Mouse (Mus musculus): Measurements from ENCODE around the gene Zfp541. TPM values are rescaled to one million over a fixed set of nuclear protein-coding genes. Genes with fewer than 3 reads are reported as not detected.

Zfp541 gene
- polyA plus RNA-seq, 1 experiment = not detected

DNA sequence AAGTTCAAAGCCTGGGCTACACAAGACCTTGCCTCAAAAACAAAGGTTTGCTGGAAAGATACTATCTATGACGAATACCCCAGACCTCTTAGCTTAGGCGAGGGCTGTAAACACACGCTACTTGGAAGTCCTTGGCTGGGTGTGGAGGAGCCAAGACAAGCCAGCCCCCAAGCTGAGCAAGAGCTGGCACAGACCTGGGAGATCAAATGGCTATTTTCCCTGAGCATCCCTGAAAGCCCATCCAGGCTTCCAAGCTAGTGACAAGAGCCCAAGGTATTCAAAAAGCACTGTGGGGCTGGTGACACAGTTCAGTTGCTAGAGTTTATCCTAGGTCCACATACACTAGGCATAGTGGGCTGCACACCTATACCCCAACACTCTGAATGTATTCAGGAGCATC lies 11.0 kb upstream of the Zfp541 start:
- H3K4me1 ChIP-seq (ENCODE audit: control insufficient read depth, insufficient read depth, low read length) = no peaks in the 10 kb centered on the region
- H3K27ac ChIP-seq (ENCODE audit: insufficient read depth, low read length) = no peak overlapping the region
- H3K36me3 ChIP-seq (ENCODE audit: control insufficient read depth, insufficient read depth, low read length, poor library complexity, severe bottlenecking) = no peaks in the 10 kb centered on the region
- no peak overlapping the region for H3K9ac ChIP-seq (ENCODE audit: low read depth, poor library complexity, severe bottlenecking)
- TF ChIP-seq CTCF (IDR thresholded peaks at IDR 0.05; ENCODE audit: low read depth, low read length) (no peak), EP300 (IDR thresholded peaks at IDR 0.05; ENCODE audit: insufficient read depth, low read depth, low read length) (no peak), POLR2A (IDR thresholded peaks at IDR 0.05; ENCODE audit: insufficient read depth, low read length) (no peak)
- no peaks in the 10 kb centered on the region for H3K27me3 ChIP-seq (ENCODE audit: control insufficient read depth, insufficient read depth, low read length, poor library complexity, severe bottlenecking)
- H3K9me3 ChIP-seq (replicated peaks; ENCODE audit: control insufficient read depth, insufficient read depth, low read length, poor library complexity, severe bottlenecking) = no peaks in the 10 kb centered on the region
- H3K4me3 ChIP-seq (ENCODE audit: low read depth, low read length) = no peak overlapping the region

DNA sequence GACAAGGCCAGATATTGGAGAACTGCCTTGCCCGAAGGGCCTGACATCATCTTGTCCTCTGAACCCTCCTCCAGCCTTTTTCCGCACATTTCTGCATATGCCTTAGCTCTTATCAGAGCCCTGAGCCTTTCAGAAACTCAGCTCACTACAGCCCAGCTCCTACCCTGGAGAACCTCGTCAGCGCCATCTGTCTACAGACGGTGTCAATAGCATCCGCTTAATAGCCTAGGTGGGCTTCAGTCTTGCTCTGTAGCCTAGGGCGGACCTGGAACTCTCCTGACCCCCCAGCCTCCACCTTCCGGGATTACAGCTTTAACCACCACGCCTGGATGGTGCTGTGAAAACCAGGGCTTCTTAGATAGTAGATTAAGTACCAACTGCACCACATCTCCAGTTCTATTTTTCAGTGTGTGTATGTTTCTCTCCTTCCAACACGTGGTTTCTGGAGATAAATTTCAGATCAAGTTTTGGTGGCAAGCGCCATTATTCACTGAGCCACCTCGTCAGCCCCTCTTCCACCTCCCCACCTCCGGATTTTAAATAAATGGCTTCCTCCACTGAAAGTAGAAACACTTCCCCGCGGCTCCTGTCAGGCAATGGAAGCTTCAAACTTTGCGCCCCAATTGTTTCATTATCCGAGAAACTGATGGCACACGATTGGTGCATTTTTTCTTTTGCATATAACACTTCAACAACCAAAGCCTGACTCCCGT lies 9.6 kb upstream of the Zfp541 start:
- peak overlapping the region; percentile 76 for H3K9ac ChIP-seq (ENCODE audit: low read depth, poor library complexity, severe bottlenecking)
- no peaks in the 10 kb centered on the region for H3K4me1 ChIP-seq (ENCODE audit: control insufficient read depth, insufficient read depth, low read length)
- H3K27me3 ChIP-seq (ENCODE audit: control insufficient read depth, insufficient read depth, low read length, poor library complexity, severe bottlenecking) = no peaks in the 10 kb centered on the region
- H3K36me3 ChIP-seq (ENCODE audit: control insufficient read depth, insufficient read depth, low read length, poor library complexity, severe bottlenecking) = no peaks in the 10 kb centered on the region
- no peaks in the 10 kb centered on the region for H3K9me3 ChIP-seq (replicated peaks; ENCODE audit: control insufficient read depth, insufficient read depth, low read length, poor library complexity, severe bottlenecking)
- peak overlapping the region; percentile 47; the same call in 1 of the 2 replicates for H3K27ac ChIP-seq (ENCODE audit: insufficient read depth, low read length)
- H3K4me3 ChIP-seq (ENCODE audit: low read depth, low read length) = peak overlapping the region; percentile 95
- TF ChIP-seq EP300 (IDR thresholded peaks at IDR 0.05; ENCODE audit: insufficient read depth, low read depth, low read length) (no peak), CTCF (IDR thresholded peaks at IDR 0.05; ENCODE audit: low read depth, low read length) (peak; percentile 85)

DNA sequence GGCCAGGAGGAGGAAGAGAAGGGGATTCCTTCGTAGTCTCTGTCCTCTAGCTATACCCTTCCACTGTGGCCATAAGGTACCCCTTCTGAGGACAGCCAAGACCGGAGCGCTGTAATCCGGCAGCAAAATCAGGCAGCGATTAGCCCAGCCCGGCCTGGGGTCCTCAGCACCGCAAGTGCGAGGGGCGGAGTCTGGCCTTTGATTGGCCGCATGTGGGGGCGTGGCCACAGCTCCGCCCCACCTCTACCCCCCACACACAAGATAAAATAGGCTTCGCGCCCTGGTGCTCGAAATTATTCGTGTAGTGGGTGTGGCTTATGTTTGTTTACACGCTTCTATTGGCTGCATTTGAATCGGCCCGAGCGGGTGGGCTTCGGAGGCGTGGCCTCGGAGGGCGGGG lies 8.9 kb upstream of the Zfp541 start:
- Histone ChIP-seq H3K4me1 (ENCODE audit: control insufficient read depth, insufficient read depth, low read length) (no peaks in the 10 kb centered on the region), H3K36me3 (ENCODE audit: control insufficient read depth, insufficient read depth, low read length, poor library complexity, severe bottlenecking) (no peaks in the 10 kb centered on the region), H3K4me3 (ENCODE audit: low read depth, low read length) (peak overlapping the region; percentile 95), H3K27ac (ENCODE audit: insufficient read depth, low read length) (peak overlapping the region; percentile 47; the same call in 1 of the 2 replicates), H3K9me3 (replicated peaks; ENCODE audit: control insufficient read depth, insufficient read depth, low read length, poor library complexity, severe bottlenecking) (no peaks in the 10 kb centered on the region), H3K9ac (ENCODE audit: low read depth, poor library complexity, severe bottlenecking) (peak overlapping the region; percentile 76), H3K27me3 (ENCODE audit: control insufficient read depth, insufficient read depth, low read length, poor library complexity, severe bottlenecking) (no peaks in the 10 kb centered on the region)
- TF ChIP-seq CTCF (IDR thresholded peaks at IDR 0.05; ENCODE audit: low read depth, low read length) (no peak), POLR2A (IDR thresholded peaks at IDR 0.05; ENCODE audit: insufficient read depth, low read length) (peak; percentile 67)

DNA sequence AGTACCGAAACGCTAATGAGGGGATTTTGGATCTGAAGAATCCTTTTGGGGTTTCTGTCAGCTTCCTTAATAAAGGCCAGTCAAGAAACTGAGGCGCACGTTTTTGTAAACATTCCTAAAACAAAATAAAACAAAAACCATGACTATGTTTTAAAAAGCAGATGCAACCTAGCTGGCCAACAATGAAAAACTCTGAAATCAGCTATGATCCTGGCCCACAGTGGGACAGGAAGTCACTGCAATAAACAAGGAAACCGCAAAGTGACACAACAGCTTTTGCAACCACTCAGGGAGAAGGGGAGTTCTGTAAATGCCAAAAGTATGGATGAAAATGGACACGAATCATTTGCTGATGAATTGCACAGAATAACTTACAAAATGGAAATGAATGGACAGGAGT lies 8.5 kb upstream of the Zfp541 start:
- H3K27ac ChIP-seq (ENCODE audit: insufficient read depth, low read length) = no peak overlapping the region
- no peaks in the 10 kb centered on the region for H3K9me3 ChIP-seq (replicated peaks; ENCODE audit: control insufficient read depth, insufficient read depth, low read length, poor library complexity, severe bottlenecking)
- no peak overlapping the region for H3K4me3 ChIP-seq (ENCODE audit: low read depth, low read length)
- no peaks in the 10 kb centered on the region for H3K27me3 ChIP-seq (ENCODE audit: control insufficient read depth, insufficient read depth, low read length, poor library complexity, severe bottlenecking)
- H3K36me3 ChIP-seq (ENCODE audit: control insufficient read depth, insufficient read depth, low read length, poor library complexity, severe bottlenecking) = no peaks in the 10 kb centered on the region
- H3K9ac ChIP-seq (ENCODE audit: low read depth, poor library complexity, severe bottlenecking) = no peak overlapping the region
- TF ChIP-seq POLR2A (IDR thresholded peaks at IDR 0.05; ENCODE audit: insufficient read depth, low read length) = no peak
- no peak for TF ChIP-seq EP300 (IDR thresholded peaks at IDR 0.05; ENCODE audit: insufficient read depth, low read depth, low read length)
- no peak for TF ChIP-seq CTCF (IDR thresholded peaks at IDR 0.05; ENCODE audit: low read depth, low read length)
- H3K4me1 ChIP-seq (ENCODE audit: control insufficient read depth, insufficient read depth, low read length) = no peaks in the 10 kb centered on the region

DNA sequence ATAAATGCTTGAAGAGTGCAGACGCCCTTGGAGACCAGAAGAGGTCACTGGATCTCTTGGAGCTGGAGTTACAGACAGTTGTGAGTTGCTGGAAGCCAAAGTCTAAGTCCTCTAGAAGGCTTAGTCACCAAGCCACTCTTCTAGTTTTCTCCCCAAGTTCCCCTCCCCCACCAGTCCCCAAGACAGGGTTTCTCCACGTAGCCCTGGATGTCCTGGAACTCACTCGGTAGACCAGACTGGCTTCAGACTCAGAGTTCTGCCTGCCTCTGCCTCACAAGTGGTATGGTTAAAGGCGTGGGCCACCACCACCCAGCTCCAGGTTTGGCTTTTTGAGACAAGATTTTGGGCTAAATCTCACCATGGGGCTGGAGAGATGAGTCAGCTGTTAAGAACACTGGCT lies 6.6 kb upstream of the Zfp541 start:
- Histone ChIP-seq H3K27me3 (ENCODE audit: control insufficient read depth, insufficient read depth, low read length, poor library complexity, severe bottlenecking) (no peaks in the 10 kb centered on the region), H3K36me3 (ENCODE audit: control insufficient read depth, insufficient read depth, low read length, poor library complexity, severe bottlenecking) (no peaks in the 10 kb centered on the region), H3K9ac (ENCODE audit: low read depth, poor library complexity, severe bottlenecking) (no peak overlapping the region), H3K9me3 (replicated peaks; ENCODE audit: control insufficient read depth, insufficient read depth, low read length, poor library complexity, severe bottlenecking) (no peaks in the 10 kb centered on the region), H3K4me1 (ENCODE audit: control insufficient read depth, insufficient read depth, low read length) (no peaks in the 10 kb centered on the region), H3K4me3 (ENCODE audit: low read depth, low read length) (no peak overlapping the region), H3K27ac (ENCODE audit: insufficient read depth, low read length) (no peak overlapping the region)
- no peak for TF ChIP-seq POLR2A (IDR thresholded peaks at IDR 0.05; ENCODE audit: insufficient read depth, low read length)
- TF ChIP-seq CTCF (IDR thresholded peaks at IDR 0.05; ENCODE audit: low read depth, low read length) = no peak
- TF ChIP-seq EP300 (IDR thresholded peaks at IDR 0.05; ENCODE audit: insufficient read depth, low read depth, low read length) = no peak

DNA sequence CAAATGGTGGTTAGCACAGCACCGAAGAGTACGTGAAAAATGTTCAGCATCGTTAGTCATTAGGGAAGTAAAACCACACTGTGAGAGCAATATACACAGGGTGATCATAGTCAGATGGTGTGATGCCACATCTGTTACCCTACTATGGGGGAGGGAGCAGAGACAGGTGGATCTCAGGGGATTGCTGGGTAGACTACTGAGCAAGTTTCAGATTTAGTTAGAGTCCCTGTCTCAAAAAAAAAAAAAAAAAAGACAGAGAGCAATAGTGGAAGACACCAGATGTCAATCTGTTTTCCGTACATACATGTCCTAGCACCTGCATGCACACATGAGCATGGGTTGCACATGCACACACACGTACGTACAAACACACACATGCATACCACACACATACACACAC lies 5.9 kb upstream of the Zfp541 start:
- Histone ChIP-seq H3K4me3 (ENCODE audit: low read depth, low read length) (no peak overlapping the region), H3K27me3 (ENCODE audit: control insufficient read depth, insufficient read depth, low read length, poor library complexity, severe bottlenecking) (no peaks in the 10 kb centered on the region; the same call in 1 of the 2 replicates), H3K4me1 (ENCODE audit: control insufficient read depth, insufficient read depth, low read length) (no peaks in the 10 kb centered on the region), H3K9me3 (replicated peaks; ENCODE audit: control insufficient read depth, insufficient read depth, low read length, poor library complexity, severe bottlenecking) (no peaks in the 10 kb centered on the region), H3K36me3 (ENCODE audit: control insufficient read depth, insufficient read depth, low read length, poor library complexity, severe bottlenecking) (no peaks in the 10 kb centered on the region), H3K9ac (ENCODE audit: low read depth, poor library complexity, severe bottlenecking) (no peak overlapping the region), H3K27ac (ENCODE audit: insufficient read depth, low read length) (no peak overlapping the region)
- no peak for TF ChIP-seq CTCF (IDR thresholded peaks at IDR 0.05; ENCODE audit: low read depth, low read length)
- TF ChIP-seq POLR2A (IDR thresholded peaks at IDR 0.05; ENCODE audit: insufficient read depth, low read length) = no peak
- TF ChIP-seq EP300 (IDR thresholded peaks at IDR 0.05; ENCODE audit: insufficient read depth, low read depth, low read length) = no peak

Measured in ES-Bruce4 (cell line).